Mouse (Mus musculus): Measurements from ENCODE around the gene Slc34a2. TPM values are rescaled to one million over a fixed set of nuclear protein-coding genes. Genes with fewer than 3 reads are reported as not detected.

Gene Slc34a2
- total RNA-seq, 4 experiments from 2014 or later = 0.09 TPM; not detected in 3

DNA sequence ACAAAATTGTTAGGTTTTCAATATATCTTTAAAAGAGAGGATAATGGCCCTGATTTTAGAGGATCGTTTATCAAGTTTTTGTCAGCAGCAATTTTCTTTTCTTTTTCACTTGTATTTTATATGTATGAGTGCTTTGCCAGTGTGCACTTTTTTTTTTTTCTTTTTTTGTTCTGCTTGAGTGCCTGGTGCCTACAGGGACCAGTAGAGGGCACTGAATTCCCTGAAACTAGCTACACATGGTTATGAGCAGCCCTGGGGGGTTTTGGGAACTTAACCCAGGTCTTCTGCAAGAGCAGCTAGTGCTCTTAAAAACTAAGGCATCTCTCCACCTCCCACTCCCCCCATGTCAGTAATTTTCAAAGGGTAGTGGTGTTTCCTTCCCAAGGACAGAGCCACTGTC lies 70.8 kb downstream of the Slc34a2 start:
- DNase-seq (ENCODE audit: low spot score) = no peak

- DNase-seq (ENCODE audit: low spot score) = no peak
Observed at GRCm38 (mm10) chr5:53110225-53110624, 72.3 kb downstream of the Slc34a2 start.

- no peak for DNase-seq (ENCODE audit: low spot score)
Observed at GRCm38 (mm10) chr5:53111036-53111435, 73.2 kb downstream of the Slc34a2 start.

DNA sequence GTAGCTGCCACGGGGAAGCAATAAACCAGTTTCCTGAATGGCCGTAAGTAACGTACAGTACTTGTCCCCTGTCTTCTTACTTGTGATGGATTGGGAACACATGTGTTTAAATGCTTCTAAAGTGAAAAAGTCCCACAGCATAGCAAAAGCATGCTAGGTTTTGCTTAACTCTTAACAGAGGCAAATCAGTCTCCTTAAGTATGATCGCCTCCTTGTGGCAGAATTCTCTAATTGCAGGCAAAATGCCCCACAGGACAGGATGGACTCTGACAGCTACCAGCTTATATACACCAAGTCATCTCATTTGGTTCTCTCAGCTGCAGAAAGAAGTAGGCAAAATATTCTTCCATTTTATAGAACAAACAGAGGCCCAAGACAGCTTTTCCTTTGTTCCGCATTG lies 75.1 kb downstream of the Slc34a2 start:
- no peak for DNase-seq (ENCODE audit: low spot score)

DNA sequence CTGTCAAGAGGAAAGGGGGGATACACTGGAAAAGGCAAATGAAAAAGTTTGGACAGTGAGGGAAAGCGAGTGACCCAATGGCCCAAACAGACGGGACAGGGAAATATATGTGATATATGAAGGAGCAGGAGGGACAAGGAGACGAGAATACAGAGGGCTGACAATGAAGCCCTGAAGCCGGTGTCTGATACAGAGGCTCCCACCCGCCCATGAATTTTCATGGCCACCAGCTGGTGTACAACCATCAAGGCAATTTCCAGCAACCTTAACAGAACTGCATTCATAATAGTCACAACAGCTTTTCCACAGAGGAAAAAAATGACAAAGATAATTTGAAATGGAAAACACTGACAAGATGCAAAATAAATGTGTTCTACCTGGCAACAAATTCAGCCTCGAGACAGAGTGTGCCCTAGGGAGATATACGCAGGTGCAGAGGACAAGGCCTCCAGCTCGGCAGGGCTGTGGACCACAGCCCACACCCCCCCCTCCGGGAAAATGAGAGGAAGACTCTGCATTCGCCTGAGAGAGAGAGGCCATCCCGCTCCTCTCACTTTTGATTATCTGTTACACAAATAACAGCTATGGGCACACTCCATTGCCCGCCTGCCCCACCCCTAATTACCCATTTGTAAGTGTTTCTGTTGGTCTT lies 76.9 kb downstream of the Slc34a2 start:
- no peak for DNase-seq (ENCODE audit: low spot score)

DNA sequence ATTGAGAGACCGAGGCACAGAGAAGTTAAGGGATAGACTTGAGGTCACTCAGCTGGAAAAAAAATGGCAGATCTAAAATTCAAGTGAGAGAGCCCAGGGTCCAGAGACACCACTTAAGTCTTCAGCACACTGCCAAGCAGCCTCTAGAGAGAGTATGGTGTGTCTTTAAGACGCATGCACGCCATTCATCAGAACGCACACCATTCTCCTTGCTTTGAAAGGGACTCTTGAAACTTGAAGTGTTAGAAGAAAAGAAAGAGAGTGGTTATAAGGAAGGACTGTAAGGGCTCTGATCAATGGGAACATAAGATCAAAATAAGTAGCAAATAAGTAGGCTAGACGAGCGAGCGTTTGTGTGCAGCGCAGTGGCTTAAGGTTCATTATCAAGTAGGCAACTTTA lies 80.3 kb downstream of the Slc34a2 start:
- no peak for DNase-seq (ENCODE audit: low spot score)

- DNase-seq (ENCODE audit: low spot score) = no peak
Observed at GRCm38 (mm10) chr5:53119689-53120088, 81.8 kb downstream of the Slc34a2 start.

Other genes starting within 250 kb of the Slc34a2 start
- gene Anapc4, start 204.1 kb upstream of the Slc34a2 start, total RNA-seq (2022) = 10 to 100 TPM; 28.5 to 40.0 (median 34.4) TPM
- gene Sel1l3, start 175.8 kb downstream of the Slc34a2 start, total RNA-seq (2022) = 1 to 10 TPM; 1.2 to 1.8 (median 1.6) TPM
- 100 to 1,000 TPM; 101 to 111 (median 105) TPM for gene Smim20, start 229.0 kb downstream of the Slc34a2 start, total RNA-seq (2022)